Mouse (Mus musculus): ENCODE results near the gene Rtp4. TPM values are rescaled to one million over a fixed set of nuclear protein-coding genes. Genes with fewer than 3 reads are reported as not detected.

Rtp4 gene
- polyA plus RNA-seq, 1 experiment from 2014 or later, result 3.8 TPM

- Histone ChIP-seq H3K27me3 (replicated peaks) (no peaks in the 10 kb centered on the region), H3K9me3 (no peaks in the 10 kb centered on the region), H3K4me3 (no peak overlapping the region), H3K4me2 (no peak overlapping the region), H3K27ac (no peak overlapping the region), H3K36me3 (replicated peaks) (no peaks in the 10 kb centered on the region), H3K9ac (no peak overlapping the region), H3K4me1 (no peaks in the 10 kb centered on the region)
- WGBS, result 41% methylated on average over 8 of the region's 8 CpGs
- peak; percentile 83 for ATAC-seq (replicated peaks)
Observed at GRCm38 (mm10) chr16:23550346-23550980, 30.4 kb downstream of the Rtp4 start.

GRCm38 (mm10) chr16:23550981-23551582 lies 31.0 kb downstream of the Rtp4 start:
- no peak overlapping the region for H3K9ac ChIP-seq
- no peak overlapping the region for H3K4me3 ChIP-seq
- no peak overlapping the region for H3K27ac ChIP-seq
- ATAC-seq (replicated peaks), result peak; percentile 53
- no peaks in the 10 kb centered on the region for H3K36me3 ChIP-seq (replicated peaks)
- H3K9me3 ChIP-seq, result no peaks in the 10 kb centered on the region
- no peaks in the 10 kb centered on the region for H3K4me1 ChIP-seq
- no peaks in the 10 kb centered on the region for H3K27me3 ChIP-seq (replicated peaks)
- WGBS, result 73% methylated on average over 18 of the region's 18 CpGs
- no peak overlapping the region for H3K4me2 ChIP-seq

- no peak overlapping the region for H3K9ac ChIP-seq
- H3K27ac ChIP-seq, result no peak overlapping the region
- H3K36me3 ChIP-seq (replicated peaks), result no peaks in the 10 kb centered on the region
- H3K9me3 ChIP-seq, result no peaks in the 10 kb centered on the region
- H3K4me1 ChIP-seq, result no peaks in the 10 kb centered on the region
- no peaks in the 10 kb centered on the region for H3K27me3 ChIP-seq (replicated peaks)
- no peak overlapping the region for H3K4me2 ChIP-seq
- no peak overlapping the region for H3K4me3 ChIP-seq
- WGBS, result 89% methylated on average over 5 of the region's 5 CpGs
- ATAC-seq (replicated peaks), result no peak
Observed at GRCm38 (mm10) chr16:23554673-23555072, 34.6 kb downstream of the Rtp4 start.

GRCm38 (mm10) chr16:23557195-23557594 lies 37.1 kb downstream of the Rtp4 start:
- H3K27me3 ChIP-seq (replicated peaks), result no peaks in the 10 kb centered on the region
- H3K4me1 ChIP-seq, result no peaks in the 10 kb centered on the region
- no peak for ATAC-seq (replicated peaks)

GRCm38 (mm10) chr16:23557669-23558068 lies 37.6 kb downstream of the Rtp4 start:
- Histone ChIP-seq H3K27ac (no peak overlapping the region), H3K9me3 (no peaks in the 10 kb centered on the region), H3K27me3 (replicated peaks) (no peaks in the 10 kb centered on the region), H3K4me1 (no peaks in the 10 kb centered on the region), H3K4me3 (no peak overlapping the region), H3K36me3 (replicated peaks) (no peaks in the 10 kb centered on the region), H3K9ac (no peak overlapping the region), H3K4me2 (no peak overlapping the region)
- ATAC-seq (replicated peaks), result no peak
- 92% methylated on average over 2 of the region's 2 CpGs for whole genome bisulfite sequencing

More at GRCm38 (mm10) chr16:23557195-23557594, 37.1 kb downstream of the Rtp4 start:
- H3K9me3 ChIP-seq, result no peaks in the 10 kb centered on the region
- H3K4me3 ChIP-seq, result no peak overlapping the region
- H3K27ac ChIP-seq, result no peak overlapping the region
- H3K36me3 ChIP-seq (replicated peaks), result no peaks in the 10 kb centered on the region
- H3K4me2 ChIP-seq, result no peak overlapping the region
- WGBS, result 91% methylated on average over 5 of the region's 5 CpGs
- H3K9ac ChIP-seq, result no peak overlapping the region

- Histone ChIP-seq H3K27me3 (replicated peaks) (no peaks in the 10 kb centered on the region), H3K4me2 (no peak overlapping the region)
- 77% methylated on average over 4 of the region's 4 CpGs for WGBS
Observed at GRCm38 (mm10) chr16:23568369-23568958, 48.4 kb downstream of the Rtp4 start.

GRCm38 (mm10) chr16:23574561-23574960 lies 54.5 kb downstream of the Rtp4 start:
- Histone ChIP-seq H3K9ac (no peak overlapping the region), H3K4me3 (no peak overlapping the region), H3K36me3 (replicated peaks) (no peaks in the 10 kb centered on the region), H3K4me1 (no peaks in the 10 kb centered on the region), H3K27ac (no peak overlapping the region), H3K27me3 (replicated peaks) (no peaks in the 10 kb centered on the region), H3K9me3 (no peaks in the 10 kb centered on the region), H3K4me2 (no peak overlapping the region)
- ATAC-seq (replicated peaks), result no peak
- WGBS, result 70% methylated on average over 2 of the region's 2 CpGs

More at GRCm38 (mm10) chr16:23568369-23568958, 48.4 kb downstream of the Rtp4 start:
- H3K9me3 ChIP-seq, result no peaks in the 10 kb centered on the region
- no peak overlapping the region for H3K4me3 ChIP-seq
- H3K36me3 ChIP-seq (replicated peaks), result no peaks in the 10 kb centered on the region
- no peak overlapping the region for H3K9ac ChIP-seq
- no peak overlapping the region for H3K27ac ChIP-seq
- ATAC-seq (replicated peaks), result no peak
- no peaks in the 10 kb centered on the region for H3K4me1 ChIP-seq

- Histone ChIP-seq H3K27me3 (replicated peaks) (no peaks in the 10 kb centered on the region), H3K4me2 (no peak overlapping the region), H3K4me3 (no peak overlapping the region), H3K9ac (no peak overlapping the region), H3K9me3 (peaks cover 5% of the 10 kb centered on the region; the same call in 1 of the 2 replicates), H3K36me3 (replicated peaks) (no peaks in the 10 kb centered on the region), H3K4me1 (no peaks in the 10 kb centered on the region), H3K27ac (no peak overlapping the region)
- WGBS, result 75% methylated on average over 5 of the region's 5 CpGs
- ATAC-seq (replicated peaks), result no peak
Observed at GRCm38 (mm10) chr16:23591119-23592105, 71.3 kb downstream of the Rtp4 start.

GRCm38 (mm10) chr16:23592501-23592900 lies 72.4 kb downstream of the Rtp4 start:
- H3K27ac ChIP-seq, result no peak overlapping the region
- H3K9ac ChIP-seq, result no peak overlapping the region
- H3K4me3 ChIP-seq, result no peak overlapping the region
- no peaks in the 10 kb centered on the region for H3K36me3 ChIP-seq (replicated peaks)
- no peak for ATAC-seq (replicated peaks)
- H3K27me3 ChIP-seq (replicated peaks), result no peaks in the 10 kb centered on the region
- H3K4me2 ChIP-seq, result no peak overlapping the region
- peaks cover 5% of the 10 kb centered on the region; the same call in 1 of the 2 replicates for H3K9me3 ChIP-seq
- H3K4me1 ChIP-seq, result no peaks in the 10 kb centered on the region

GRCm38 (mm10) chr16:23596696-23597095 lies 76.6 kb downstream of the Rtp4 start:
- 55% methylated on average over 3 of the region's 3 CpGs for WGBS
- no peaks in the 10 kb centered on the region for H3K4me1 ChIP-seq
- H3K4me3 ChIP-seq, result no peak overlapping the region
- ATAC-seq (replicated peaks), result no peak
- no peaks in the 10 kb centered on the region for H3K36me3 ChIP-seq (replicated peaks)
- H3K9ac ChIP-seq, result no peak overlapping the region
- no peak overlapping the region for H3K4me2 ChIP-seq
- H3K9me3 ChIP-seq, result no peaks in the 10 kb centered on the region
- H3K27ac ChIP-seq, result no peak overlapping the region
- no peaks in the 10 kb centered on the region for H3K27me3 ChIP-seq (replicated peaks)

- Histone ChIP-seq H3K4me2 (no peak overlapping the region), H3K4me3 (no peak overlapping the region)
- ATAC-seq (replicated peaks), result no peak
Observed at GRCm38 (mm10) chr16:23597968-23598367, 77.9 kb downstream of the Rtp4 start.

GRCm38 (mm10) chr16:23606220-23606619 lies 86.1 kb downstream of the Rtp4 start:
- Histone ChIP-seq H3K9me3 (0 out of 2 replicates have a peak, but pooled peaks cover 3% of the 10 kb centered on the region), H3K36me3 (replicated peaks) (no peaks in the 10 kb centered on the region), H3K4me1 (no peaks in the 10 kb centered on the region; the same call in 1 of the 2 replicates), H3K4me2 (no peak overlapping the region), H3K27me3 (replicated peaks) (no peaks in the 10 kb centered on the region), H3K9ac (no peak overlapping the region), H3K4me3 (no peak overlapping the region), H3K27ac (no peak overlapping the region)
- ATAC-seq (replicated peaks), result no peak
- 90% methylated on average over 2 of the region's 2 CpGs for WGBS

More at GRCm38 (mm10) chr16:23597968-23598367, 77.9 kb downstream of the Rtp4 start:
- no peaks in the 10 kb centered on the region for H3K27me3 ChIP-seq (replicated peaks)
- no peak overlapping the region for H3K9ac ChIP-seq
- H3K36me3 ChIP-seq (replicated peaks), result no peaks in the 10 kb centered on the region
- no peak overlapping the region for H3K27ac ChIP-seq
- H3K4me1 ChIP-seq, result no peaks in the 10 kb centered on the region
- H3K9me3 ChIP-seq, result no peaks in the 10 kb centered on the region

Data from midbrain, embryonic 15.5 days (tissue).